Mouse (Mus musculus): ENCODE results near the gene Dysf.

The Dysf gene

GRCm38 (mm10) chr6:84156481-84157025, 148.2 kb downstream of the Dysf start:
- DNase-seq (ENCODE audit: low read depth, low spot score) = no peak

- no peak for DNase-seq (ENCODE audit: low read depth, low spot score)
Measured at GRCm38 (mm10) chr6:84159046-84159445, 150.7 kb downstream of the Dysf start.

GRCm38 (mm10) chr6:84167612-84168011, 159.2 kb downstream of the Dysf start:
- DNase-seq (ENCODE audit: low read depth, low spot score) = no peak

- DNase-seq (ENCODE audit: low read depth, low spot score) = no peak
Measured at GRCm38 (mm10) chr6:84168571-84168970, 160.2 kb downstream of the Dysf start.

- DNase-seq (ENCODE audit: low read depth, low spot score) = no peak
Measured at GRCm38 (mm10) chr6:84173626-84174025, 165.2 kb downstream of the Dysf start.

- no peak for DNase-seq (ENCODE audit: low read depth, low spot score)
Measured at GRCm38 (mm10) chr6:84178776-84179405, 170.5 kb downstream of the Dysf start.

GRCm38 (mm10) chr6:84181452-84181851, 173.1 kb downstream of the Dysf start:
- no peak for DNase-seq (ENCODE audit: low read depth, low spot score)

- no peak for DNase-seq (ENCODE audit: low read depth, low spot score)
Measured at GRCm38 (mm10) chr6:84191656-84192250, 183.4 kb downstream of the Dysf start.

GRCm38 (mm10) chr6:84196511-84196910, 188.1 kb downstream of the Dysf start:
- no peak for DNase-seq (ENCODE audit: low read depth, low spot score)

GRCm38 (mm10) chr6:84197811-84198213, 189.4 kb downstream of the Dysf start:
- DNase-seq (ENCODE audit: low read depth, low spot score) = no peak

- DNase-seq (ENCODE audit: low read depth, low spot score) = no peak
Measured at GRCm38 (mm10) chr6:84201721-84202490, 193.5 kb downstream of the Dysf start.

- no peak for DNase-seq (ENCODE audit: low read depth, low spot score)
Measured at GRCm38 (mm10) chr6:84205611-84206010, 197.2 kb downstream of the Dysf start.

- no peak for DNase-seq (ENCODE audit: low read depth, low spot score)
Measured at GRCm38 (mm10) chr6:84208589-84208988, 200.2 kb downstream of the Dysf start.

GRCm38 (mm10) chr6:84209736-84210434, 201.5 kb downstream of the Dysf start:
- peak; percentile 8 for DNase-seq (ENCODE audit: low read depth, low spot score)

- DNase-seq (ENCODE audit: low read depth, low spot score) = no peak
Measured at GRCm38 (mm10) chr6:84211473-84211872, 203.1 kb downstream of the Dysf start.

- DNase-seq (ENCODE audit: low read depth, low spot score) = no peak
Measured at GRCm38 (mm10) chr6:84213101-84213500, 204.7 kb downstream of the Dysf start.

- no peak for DNase-seq (ENCODE audit: low read depth, low spot score)
Measured at GRCm38 (mm10) chr6:84217216-84217933, 209.0 kb downstream of the Dysf start.

GRCm38 (mm10) chr6:84219119-84219518, 210.7 kb downstream of the Dysf start:
- DNase-seq (ENCODE audit: low read depth, low spot score) = no peak

- no peak for DNase-seq (ENCODE audit: low read depth, low spot score)
Measured at GRCm38 (mm10) chr6:84224861-84225260, 216.5 kb downstream of the Dysf start.

- DNase-seq (ENCODE audit: low read depth, low spot score) = no peak
Measured at GRCm38 (mm10) chr6:84225587-84225986, 217.2 kb downstream of the Dysf start.

- no peak for DNase-seq (ENCODE audit: low read depth, low spot score)
Measured at GRCm38 (mm10) chr6:84228196-84228595, 219.8 kb downstream of the Dysf start.

Data from brain, embryonic 18.5 days (tissue).